29 mouse cellular contexts compared by ENCODE assay signal in genomic region chr3:104909195-104909594, GRCm38 (mm10). TPM values are rescaled to one million over a fixed set of nuclear protein-coding genes. Genes with fewer than 3 reads are reported as not detected.
"Had no signal": no experiment of that assay in that cellular context is flagged by ENCODE, and none has a peak within 500 bp of the region (broad histone marks: within the 10 kb centered on the region; RNA-seq: fewer than 3 reads in every experiment).

No protein-coding gene starts in this region.

- H3K4me3 ChIP-seq: embryonic facial prominence, embryonic 10.5 days; embryonic facial prominence, embryonic 12.5 days; embryonic facial prominence, embryonic 13.5 days; embryonic facial prominence, embryonic 15.5 days; erythroblast, embryonic 14.5 days; forebrain, embryonic 10.5 days; forebrain, embryonic 12.5 days; forebrain, embryonic 13.5 days; forebrain, embryonic 15.5 days; gastrocnemius, adult 2 months; heart, adult 2 months had no signal

- DNase-seq: cerebellum, adult 2 months; cerebellum, adult 8-10 months; cerebellum, adult 9-10 months; cerebellum, adult 9-11 months; cerebellum, postnatal 10 days; cerebellum, postnatal 14 days; cerebellum, postnatal 25 days; cerebellum, postnatal 36 days; embryo, embryonic 11 days; forebrain, postnatal 0 days; gastrocnemius, adult 2 months; gastrocnemius, postnatal 10 days; gastrocnemius, postnatal 14 days; gastrocnemius, postnatal 25 days; gastrocnemius, postnatal 36 days; heart, adult 11 months; heart, adult 18-20 months; heart, adult 2 months had no signal

- H3K4me2 ChIP-seq: embryonic facial prominence, embryonic 12.5 days; embryonic facial prominence, embryonic 13.5 days; embryonic facial prominence, embryonic 15.5 days; forebrain, embryonic 12.5 days; forebrain, embryonic 13.5 days; forebrain, embryonic 15.5 days had no signal

- H3K4me1 ChIP-seq: embryonic facial prominence, embryonic 10.5 days; embryonic facial prominence, embryonic 12.5 days; embryonic facial prominence, embryonic 13.5 days; embryonic facial prominence, embryonic 15.5 days; forebrain, embryonic 12.5 days; forebrain, embryonic 13.5 days; forebrain, embryonic 15.5 days had no signal

- ATAC-seq: forebrain, embryonic 13.5 days; forebrain, embryonic 14.5 days; forebrain, embryonic 15.5 days; forebrain, embryonic 16.5 days; forebrain, postnatal 0 days had no signal

- H3K9ac ChIP-seq: embryonic facial prominence, embryonic 12.5 days; embryonic facial prominence, embryonic 13.5 days; embryonic facial prominence, embryonic 15.5 days; forebrain, embryonic 12.5 days; forebrain, embryonic 13.5 days; forebrain, embryonic 15.5 days; forebrain, postnatal 0 days had no signal

- H3K9me3 ChIP-seq: embryonic facial prominence, embryonic 10.5 days; embryonic facial prominence, embryonic 12.5 days; embryonic facial prominence, embryonic 13.5 days; embryonic facial prominence, embryonic 15.5 days; forebrain, embryonic 10.5 days; forebrain, embryonic 12.5 days; forebrain, embryonic 13.5 days; forebrain, embryonic 15.5 days had no signal

- H3K27ac ChIP-seq: embryonic facial prominence, embryonic 10.5 days; embryonic facial prominence, embryonic 12.5 days; embryonic facial prominence, embryonic 13.5 days; embryonic facial prominence, embryonic 15.5 days; forebrain, embryonic 10.5 days; forebrain, embryonic 12.5 days; forebrain, embryonic 13.5 days; forebrain, embryonic 15.5 days; gastrocnemius, adult 2 months; heart, adult 2 months had no signal

- H3K27me3 ChIP-seq: embryonic facial prominence, embryonic 12.5 days; embryonic facial prominence, embryonic 13.5 days; embryonic facial prominence, embryonic 15.5 days; forebrain, embryonic 12.5 days; forebrain, embryonic 13.5 days; forebrain, embryonic 15.5 days had no signal

RNA-seq across cellular contexts. Expression of gene Wnt2b, which starts 52.5 kb away (rescaled TPM):
- polyA plus RNA-seq: erythroblast, embryonic 14.5 days had no signal
